Mouse (Mus musculus) MEL (cell line): ENCODE measurements at regions not wholly inside any gene's neighbourhood (a gene's known extent, or its start where the extent isn't known, plus 50 kb on each side); places are given as distances from the start of the nearest gene placed in this dataset.

Experiments used
- DNase-seq: peaks from one replicate; pipeline ENCODE4 v3.0.0; 2011; ENCODE audit warnings: low read depth, low spot score
- H3K27ac ChIP-seq: 2 replicates; pipeline ENCODE4 v1.5.1; 2012; ENCODE audit warnings: low read depth, mild to moderate bottlenecking, control low read depth, low read length, moderate library complexity; ENCODE audit not compliant: control insufficient read depth
- H3K27me3 ChIP-seq, 2 experiments: fragments of 150-350 bp in 1 of 2; sonication (generic) in 1 of 2; 2 replicates each; pipeline ENCODE4 v1.6.1; 2012; ENCODE audit warnings: low read length in 2 of 2, mild to moderate bottlenecking in 2 of 2, improper control_type of control experiment in 1 of 2, moderate library complexity in 1 of 2; ENCODE audit not compliant: insufficient read depth in 2 of 2, control insufficient read depth in 1 of 2
- H3K36me3 ChIP-seq, 2 experiments: 2 replicates each; pipeline ENCODE4 v1.6.1; 2012 to 2014; ENCODE audit warnings: low read length in 2 of 2, improper control_type of control experiment in 1 of 2, inconsistent platforms in 1 of 2, mild to moderate bottlenecking in 1 of 2; ENCODE audit not compliant: insufficient read depth in 2 of 2, control insufficient read depth in 1 of 2
- H3K4me1 ChIP-seq, 2 experiments: fragments of 150-350 bp in 1 of 2; sonication (generic) in 1 of 2; 2 replicates each; pipeline ENCODE4 v1.6.1; 2012; ENCODE audit warnings: low read length in 2 of 2, improper control_type of control experiment in 1 of 2, mild to moderate bottlenecking in 1 of 2; ENCODE audit not compliant: insufficient read depth in 2 of 2, control insufficient read depth in 1 of 2
- H3K4me3 ChIP-seq, 2 experiments: fragments of 150-350 bp in 1 of 2; sonication (generic) in 1 of 2; 2 replicates each; pipeline ENCODE4 v1.5.1; 2012; ENCODE audit warnings: low read depth in 2 of 2, low read length in 2 of 2, mild to moderate bottlenecking in 2 of 2, moderate library complexity in 2 of 2, control low read depth in 1 of 2, improper control_type of control experiment in 1 of 2; ENCODE audit not compliant: control insufficient read depth in 1 of 2, insufficient read depth in 1 of 2
- H3K79me2 ChIP-seq: 2 replicates; pipeline ENCODE4 v1.6.1; 2012; ENCODE audit warnings: mild to moderate bottlenecking, low read length, moderate library complexity; ENCODE audit not compliant: control insufficient read depth, poor library complexity, insufficient read depth
- H3K9ac ChIP-seq: 2 replicates; pipeline ENCODE4 v1.6.1; 2012; ENCODE audit warnings: low read depth, mild to moderate bottlenecking, control low read depth, low read length, moderate library complexity; ENCODE audit not compliant: control insufficient read depth, poor library complexity, severe bottlenecking
- H3K9me3 ChIP-seq: fragments of 150-350 bp; sonication (generic); replicated peaks from 2 replicates; pipeline ENCODE4 v1.6.1; 2012; ENCODE audit warnings: mild to moderate bottlenecking, low read length, improper control_type of control experiment, moderate library complexity; ENCODE audit not compliant: insufficient read depth
- BHLHE40 ChIP-seq: IDR thresholded peaks from 2 replicates; pipeline ENCODE4 v1.6.1; 2012; ENCODE audit warnings: low read depth, mild to moderate bottlenecking, inconsistent platforms, low read length, improper control_type of control experiment, borderline replicate concordance
- CHD1 ChIP-seq: IDR thresholded peaks from 2 replicates; pipeline ENCODE4 v1.6.1; 2012; ENCODE audit warnings: low read depth, mild to moderate bottlenecking, inconsistent platforms, low read length, improper control_type of control experiment
- CHD2 ChIP-seq: IDR thresholded peaks from 2 replicates; pipeline ENCODE4 v1.6.1; 2011; ENCODE audit warnings: low read length, improper control_type of control experiment
- CTCF ChIP-seq, 3 experiments: IDR thresholded peaks in 2 of 3; conservative IDR thresholded peaks in 1 of 3; 2 replicates each; pipeline ENCODE4 v1.5.1; 2011 to 2012; ENCODE audit warnings: low read length in 3 of 3, low read depth in 2 of 3, mild to moderate bottlenecking in 2 of 3, improper control_type of control experiment in 1 of 3, inconsistent platforms in 1 of 3, mixed read lengths in 1 of 3, moderate library complexity in 1 of 3; ENCODE audit not compliant: control insufficient read depth in 1 of 3, insufficient read depth in 1 of 3, poor library complexity in 1 of 3, severe bottlenecking in 1 of 3
- ELF1 ChIP-seq: IDR thresholded peaks from 2 replicates; pipeline ENCODE4 v1.6.1; 2014; ENCODE audit warnings: low read depth, mild to moderate bottlenecking, inconsistent platforms, low read length, improper control_type of control experiment, moderate library complexity
- ETS1 ChIP-seq: IDR thresholded peaks from 2 replicates; pipeline ENCODE4 v1.6.1; 2012; ENCODE audit warnings: low read depth, mild to moderate bottlenecking, inconsistent platforms, low read length, improper control_type of control experiment, moderate library complexity
- KAT2A ChIP-seq: conservative IDR thresholded peaks from 2 replicates; pipeline ENCODE4 v1.6.1; 2012; ENCODE audit warnings: low read depth, low read length, improper control_type of control experiment, inconsistent platforms
- MAFK ChIP-seq: IDR thresholded peaks from 2 replicates; pipeline ENCODE4 v1.6.1; 2011; ENCODE audit warnings: low read depth, mild to moderate bottlenecking, low read length, improper control_type of control experiment, borderline replicate concordance
- MYC ChIP-seq: IDR thresholded peaks from 2 replicates; pipeline ENCODE4 v1.6.1; 2011; ENCODE audit warnings: low read depth, mild to moderate bottlenecking, low read length, improper control_type of control experiment, moderate library complexity
- POLR2AphosphoS5 ChIP-seq: IDR thresholded peaks from 2 replicates; pipeline ENCODE4 v1.6.1; 2012; ENCODE audit warnings: low read depth, borderline replicate concordance, mild to moderate bottlenecking, inconsistent platforms, low read length, moderate library complexity, mixed read lengths
- RAD21 ChIP-seq: IDR thresholded peaks from 2 replicates; pipeline ENCODE4 v1.6.1; 2011; ENCODE audit warnings: mild to moderate bottlenecking, low read depth, low read length, improper control_type of control experiment
- SIN3A ChIP-seq: IDR thresholded peaks from 2 replicates; pipeline ENCODE4 v1.6.1; 2012; ENCODE audit warnings: low read length, improper control_type of control experiment, inconsistent platforms
- SMC3 ChIP-seq: IDR thresholded peaks from 2 replicates; pipeline ENCODE4 v1.6.1; 2011; ENCODE audit warnings: low read depth, low read length, improper control_type of control experiment
- UBTF ChIP-seq: IDR thresholded peaks from 2 replicates; pipeline ENCODE4 v1.6.1; 2012; ENCODE audit warnings: low read depth, mild to moderate bottlenecking, inconsistent platforms, low read length, improper control_type of control experiment, moderate library complexity, borderline replicate concordance; ENCODE audit not compliant: insufficient read depth
- USF2 ChIP-seq, 2 experiments: IDR thresholded peaks; 2 replicates each; pipeline ENCODE4 v1.6.1; 2011 to 2012; ENCODE audit warnings: improper control_type of control experiment in 2 of 2, low read length in 2 of 2, borderline replicate concordance in 1 of 2, inconsistent platforms in 1 of 2, low read depth in 1 of 2, mild to moderate bottlenecking in 1 of 2; ENCODE audit not compliant: insufficient read depth in 1 of 2
- ZC3H11A ChIP-seq: IDR thresholded peaks from 2 replicates; pipeline ENCODE4 v1.6.1; 2012; ENCODE audit warnings: low read depth, mild to moderate bottlenecking, inconsistent platforms, low read length, improper control_type of control experiment
- ZKSCAN1 ChIP-seq: IDR thresholded peaks from 2 replicates; pipeline ENCODE4 v1.6.1; 2012; ENCODE audit warnings: low read depth, mild to moderate bottlenecking, inconsistent platforms, low read length, improper control_type of control experiment, moderate library complexity
- ZMIZ1 ChIP-seq: IDR thresholded peaks from 2 replicates; pipeline ENCODE4 v1.6.1; 2012; ENCODE audit warnings: low read depth, mild to moderate bottlenecking, inconsistent platforms, low read length, improper control_type of control experiment, moderate library complexity

DNA sequence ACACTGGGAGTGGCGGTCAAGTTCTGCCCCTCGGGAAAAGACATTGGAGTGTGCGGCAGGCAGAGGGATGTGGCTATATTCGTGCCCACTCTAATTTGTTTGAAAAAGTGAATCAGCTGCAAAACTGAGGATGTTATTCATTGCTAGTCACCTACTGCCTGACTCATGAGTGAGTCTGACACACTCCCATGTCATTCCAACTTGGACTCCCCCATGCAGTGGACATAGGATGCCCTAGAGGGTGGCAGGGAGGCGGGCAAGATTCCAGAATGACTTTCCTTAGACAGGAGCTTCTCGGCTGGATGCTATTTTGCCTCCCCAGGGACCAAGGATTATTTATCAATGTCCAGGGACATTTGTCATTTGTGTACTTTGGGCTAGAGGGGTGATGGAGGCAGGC is 219.0 kb downstream of the Sox9 start:
- H3K79me2 ChIP-seq: no peaks in the 10 kb centered on the region
- no peaks in the 10 kb centered on the region for H3K36me3 ChIP-seq
- no peaks in the 10 kb centered on the region for H3K27me3 ChIP-seq
- DNase-seq: no peak
- H3K9me3 ChIP-seq: no peaks in the 10 kb centered on the region
- no peak overlapping the region for H3K9ac ChIP-seq
- no peak overlapping the region for H3K4me3 ChIP-seq
- H3K27ac ChIP-seq: no peak overlapping the region
- no peaks in the 10 kb centered on the region for H3K4me1 ChIP-seq
- no peak for TF ChIP-seq MAFK

DNA sequence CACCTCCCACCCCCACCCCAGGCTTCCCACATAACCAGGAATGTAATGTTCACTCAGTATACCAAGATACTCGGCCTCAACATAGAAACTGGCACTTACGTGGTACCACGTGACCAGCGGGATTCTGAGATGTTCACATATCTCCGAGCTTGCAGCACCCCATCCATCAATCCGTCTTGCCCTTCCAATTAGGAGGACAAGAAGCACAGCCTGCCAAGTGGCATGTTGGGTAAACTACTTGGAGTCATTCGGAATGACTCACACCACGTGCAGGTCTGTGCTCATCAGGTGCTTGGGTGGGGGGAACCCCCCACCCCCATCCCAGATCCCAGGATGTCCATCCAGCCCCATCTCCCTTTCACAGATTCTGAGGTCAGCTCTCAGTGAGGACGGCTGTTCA is 223.9 kb downstream of the Sox9 start:
- DNase-seq: no peak
- Histone ChIP-seq H3K27me3 (no peaks in the 10 kb centered on the region), H3K4me3 (no peak overlapping the region), H3K9me3 (no peaks in the 10 kb centered on the region), H3K79me2 (no peaks in the 10 kb centered on the region), H3K27ac (no peak overlapping the region), H3K9ac (no peak overlapping the region), H3K36me3 (no peaks in the 10 kb centered on the region), H3K4me1 (no peaks in the 10 kb centered on the region)
- TF ChIP-seq ZC3H11A (no peak), SMC3 (no peak), ZMIZ1 (no peak), RAD21 (no peak), BHLHE40 (no peak), ETS1 (no peak), POLR2AphosphoS5 (no peak), SIN3A (no peak), UBTF (no peak), ELF1 (no peak), USF2 (IDR thresholded peaks at IDR 0.05; ENCODE audit: borderline replicate concordance in 1 of 2, insufficient read depth in 1 of 2, low read depth in 1 of 2, low read length in 2 of 2) (no peak), MYC (no peak), CTCF (IDR thresholded peaks at IDR 0.05 in 2 of 3, conservative IDR thresholded peaks at IDR 0.05 in 1 of 3; ENCODE audit: control insufficient read depth in 1 of 3, insufficient read depth in 1 of 3, low read depth in 2 of 3, low read length in 3 of 3, poor library complexity in 1 of 3, severe bottlenecking in 1 of 3) (no peak), KAT2A (no peak), CHD1 (no peak), CHD2 (no peak), ZKSCAN1 (no peak)
